Mouse (Mus musculus) ES-Bruce4 (cell line): ENCODE results near the gene Rcor2. TPM values are rescaled to one million over a fixed set of nuclear protein-coding genes. Genes with fewer than 3 reads are reported as not detected.

Source experiments
- H3K27ac ChIP-seq: 2 replicates; pipeline ENCODE4 v1.5.1; 2012; ENCODE audit warnings: low read length, inconsistent platforms; ENCODE audit not compliant: insufficient read depth
- H3K27me3 ChIP-seq: 2 replicates; pipeline ENCODE4 v1.6.1; 2012; ENCODE audit warnings: mild to moderate bottlenecking, low read length, inconsistent platforms; ENCODE audit not compliant: control insufficient read depth, poor library complexity, insufficient read depth, severe bottlenecking
- H3K36me3 ChIP-seq: 2 replicates; pipeline ENCODE4 v1.6.1; 2012; ENCODE audit warnings: inconsistent platforms, mild to moderate bottlenecking, low read length, moderate library complexity; ENCODE audit not compliant: control insufficient read depth, poor library complexity, insufficient read depth, severe bottlenecking
- H3K4me1 ChIP-seq: one replicate; pipeline ENCODE4 v1.8.1; 2011; ENCODE audit warnings: low read length; ENCODE audit not compliant: control insufficient read depth, insufficient read depth
- H3K4me3 ChIP-seq: 2 replicates; pipeline ENCODE4 v1.5.1; 2011; ENCODE audit warnings: low read depth, mild to moderate bottlenecking, low read length
- H3K9ac ChIP-seq: 2 replicates; pipeline ENCODE4 v1.6.1; 2012; ENCODE audit warnings: low read depth, mild to moderate bottlenecking, inconsistent platforms; ENCODE audit not compliant: poor library complexity, severe bottlenecking
- H3K9me3 ChIP-seq: replicated peaks from 2 replicates; pipeline ENCODE4 v1.6.1; 2012; ENCODE audit warnings: mild to moderate bottlenecking, low read length, inconsistent platforms; ENCODE audit not compliant: control insufficient read depth, poor library complexity, insufficient read depth, severe bottlenecking
- CTCF ChIP-seq: IDR thresholded peaks from one replicate; pipeline ENCODE4 v1.8.1; 2011; ENCODE audit warnings: low read depth, low read length
- EP300 ChIP-seq: IDR thresholded peaks from 2 replicates; pipeline ENCODE4 v1.6.1; 2011; ENCODE audit warnings: low read depth, low read length; ENCODE audit not compliant: insufficient read depth
- POLR2A ChIP-seq: IDR thresholded peaks from one replicate; pipeline ENCODE4 v1.8.1; 2011; ENCODE audit warnings: low read length; ENCODE audit not compliant: insufficient read depth
- polyA plus RNA-seq: library from polyadenylated mRNA; stranded (reverse); fragments of >200 nt; gene quantifications from 2 replicates; pipeline ENCODE4 v1.2.4, GENCODE M21; 2011; ENCODE audit warnings: low read depth; ENCODE audit not compliant: missing spikeins, insufficient read depth, insufficient read length

The Rcor2 gene
- polyA plus RNA-seq, 1 experiment: 69.4 TPM

GRCm38 (mm10) chr19:7225096-7225690 lies 41.9 kb upstream of the Rcor2 start:
- H3K4me3 ChIP-seq: no peak overlapping the region
- TF ChIP-seq CTCF (no peak), POLR2A (no peak), EP300 (no peak)
- no peaks in the 10 kb centered on the region for H3K27me3 ChIP-seq
- H3K9me3 ChIP-seq: no peaks in the 10 kb centered on the region
- H3K27ac ChIP-seq: no peak overlapping the region
- peaks cover 28% of the 10 kb centered on the region for H3K36me3 ChIP-seq
- H3K9ac ChIP-seq: no peak overlapping the region
- no peaks in the 10 kb centered on the region for H3K4me1 ChIP-seq

DNA sequence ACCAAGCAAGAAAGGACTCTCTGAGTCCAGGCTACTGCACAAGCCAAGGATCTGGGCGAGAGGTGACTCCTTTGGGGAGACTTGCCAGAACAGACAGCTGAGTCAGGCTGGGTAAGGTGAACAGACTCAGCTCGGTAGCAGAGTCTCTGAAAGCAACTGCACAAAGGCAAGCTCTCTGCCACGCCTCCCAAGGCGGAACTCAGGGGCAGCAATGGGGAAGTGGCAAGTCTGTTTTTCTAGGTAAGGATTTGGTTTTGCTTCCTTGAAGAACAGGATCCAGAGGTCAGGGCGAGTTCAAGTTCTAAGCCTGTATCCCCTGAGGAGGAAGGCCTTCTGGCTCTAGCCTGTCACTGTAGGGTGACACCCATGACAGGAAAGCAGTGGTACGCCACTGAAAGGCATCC lies 40.6 kb upstream of the Rcor2 start:
- H3K27me3 ChIP-seq: no peaks in the 10 kb centered on the region
- H3K9me3 ChIP-seq: no peaks in the 10 kb centered on the region
- TF ChIP-seq POLR2A: no peak
- no peak for TF ChIP-seq CTCF
- no peak for TF ChIP-seq EP300
- no peak overlapping the region for H3K9ac ChIP-seq
- H3K36me3 ChIP-seq: peaks cover 40% of the 10 kb centered on the region
- no peak overlapping the region for H3K27ac ChIP-seq
- H3K4me3 ChIP-seq: no peak overlapping the region
- no peaks in the 10 kb centered on the region for H3K4me1 ChIP-seq

GRCm38 (mm10) chr19:7234537-7235221 lies 32.4 kb upstream of the Rcor2 start:
- peaks cover 36% of the 10 kb centered on the region for H3K36me3 ChIP-seq
- no peaks in the 10 kb centered on the region for H3K9me3 ChIP-seq
- no peak overlapping the region for H3K4me3 ChIP-seq
- H3K27ac ChIP-seq: no peak overlapping the region
- H3K27me3 ChIP-seq: no peaks in the 10 kb centered on the region
- H3K9ac ChIP-seq: no peak overlapping the region
- no peaks in the 10 kb centered on the region for H3K4me1 ChIP-seq
- TF ChIP-seq EP300: 0 out of 2 replicates have a peak, but pooled peaks have one; percentile 16
- no peak for TF ChIP-seq POLR2A
- TF ChIP-seq CTCF: peak; percentile 83

- TF ChIP-seq CTCF: no peak
- TF ChIP-seq EP300: no peak
- TF ChIP-seq POLR2A: no peak
- peaks cover 28% of the 10 kb centered on the region for H3K36me3 ChIP-seq
- H3K4me3 ChIP-seq: no peak overlapping the region
- no peaks in the 10 kb centered on the region for H3K27me3 ChIP-seq
- H3K27ac ChIP-seq: no peak overlapping the region
- no peak overlapping the region for H3K9ac ChIP-seq
- H3K9me3 ChIP-seq: no peaks in the 10 kb centered on the region
- H3K4me1 ChIP-seq: no peaks in the 10 kb centered on the region
Observed at GRCm38 (mm10) chr19:7235461-7235860, 31.7 kb upstream of the Rcor2 start.

- Histone ChIP-seq H3K9ac (no peak overlapping the region), H3K9me3 (no peaks in the 10 kb centered on the region), H3K4me1 (no peaks in the 10 kb centered on the region), H3K36me3 (peaks cover 24% of the 10 kb centered on the region), H3K27ac (no peak overlapping the region), H3K27me3 (no peaks in the 10 kb centered on the region), H3K4me3 (no peak overlapping the region)
- no peak for TF ChIP-seq CTCF
- no peak for TF ChIP-seq EP300
- TF ChIP-seq POLR2A: no peak
Observed at GRCm38 (mm10) chr19:7236011-7236410, 31.1 kb upstream of the Rcor2 start.

GRCm38 (mm10) chr19:7236742-7237141 lies 30.4 kb upstream of the Rcor2 start:
- Histone ChIP-seq H3K9me3 (no peaks in the 10 kb centered on the region), H3K9ac (no peak overlapping the region), H3K4me3 (no peak overlapping the region), H3K27ac (no peak overlapping the region), H3K4me1 (no peaks in the 10 kb centered on the region), H3K27me3 (no peaks in the 10 kb centered on the region), H3K36me3 (peaks cover 16% of the 10 kb centered on the region)
- TF ChIP-seq POLR2A: no peak
- TF ChIP-seq EP300: no peak
- TF ChIP-seq CTCF: no peak
